Mouse (Mus musculus) ES-E14 (cell line): ENCODE data around the gene Ina. TPM values are rescaled to one million over a fixed set of nuclear protein-coding genes. Genes with fewer than 3 reads are reported as not detected.

ENCODE experiments used
- DNase-seq: peaks from one replicate; pipeline ENCODE4 v3.0.0-alpha.2; 2013; ENCODE audit warnings: low read depth, low spot score
- H3K27ac ChIP-seq: 2 replicates; pipeline ENCODE4 v1.5.1; 2012; ENCODE audit warnings: low read depth, mild to moderate bottlenecking, low read length, moderate library complexity, mixed read lengths; ENCODE audit not compliant: poor library complexity, insufficient read depth, severe bottlenecking
- H3K36me3 ChIP-seq: 2 replicates; pipeline ENCODE4 v1.6.1; 2012; ENCODE audit warnings: mild to moderate bottlenecking, low read length, moderate library complexity, mixed read lengths; ENCODE audit not compliant: control insufficient read depth, poor library complexity, insufficient read depth, severe bottlenecking
- H3K4me1 ChIP-seq, 2 experiments: fragments of 150-350 bp in 1 of 2; sonication (generic) in 1 of 2; 2 replicates each; pipeline ENCODE4 v1.6.1; 2012; ENCODE audit warnings: low read length in 2 of 2, mild to moderate bottlenecking in 1 of 2, mixed read lengths in 1 of 2; ENCODE audit not compliant: control insufficient read depth in 2 of 2, insufficient read depth in 2 of 2, poor library complexity in 1 of 2
- H3K4me3 ChIP-seq, 2 experiments: fragments of 150-350 bp in 1 of 2; sonication (generic) in 1 of 2; 2 replicates each; pipeline ENCODE4 v1.5.1; 2012; ENCODE audit warnings: low read length in 2 of 2, low read depth in 1 of 2, mild to moderate bottlenecking in 1 of 2, mixed read lengths in 1 of 2; ENCODE audit not compliant: insufficient read depth in 1 of 2, poor library complexity in 1 of 2, severe bottlenecking in 1 of 2
- H3K9ac ChIP-seq: 2 replicates; pipeline ENCODE4 v1.6.1; 2012; ENCODE audit warnings: low read depth, mild to moderate bottlenecking, low read length, mixed read lengths; ENCODE audit not compliant: poor library complexity, insufficient read depth, severe bottlenecking
- H3K9me3 ChIP-seq: fragments of 150-350 bp; sonication (generic); 2 replicates; pipeline ENCODE4 v1.6.1; 2012; ENCODE audit warnings: low read depth, mild to moderate bottlenecking, low read length; ENCODE audit not compliant: control insufficient read depth, insufficient read depth
- CHD2 ChIP-seq: IDR thresholded peaks from 2 replicates; pipeline ENCODE4 v1.6.1; 2014; ENCODE audit warnings: mild to moderate bottlenecking, low read depth, low read length, inconsistent platforms
- HCFC1 ChIP-seq: IDR thresholded peaks from 2 replicates; pipeline ENCODE4 v1.6.1; 2012; ENCODE audit warnings: low read length, inconsistent platforms, borderline replicate concordance; ENCODE audit not compliant: insufficient read depth
- MAFK ChIP-seq: IDR thresholded peaks from 2 replicates; pipeline ENCODE4 v1.6.1; 2014; ENCODE audit warnings: mild to moderate bottlenecking, low read depth, low read length, inconsistent platforms; ENCODE audit not compliant: insufficient read depth
- ZC3H11A ChIP-seq: IDR thresholded peaks from 2 replicates; pipeline ENCODE4 v1.6.1; 2012; ENCODE audit warnings: low read depth, mild to moderate bottlenecking, inconsistent platforms, low read length, borderline replicate concordance
- ZNF384 ChIP-seq: IDR thresholded peaks from 2 replicates; pipeline ENCODE4 v1.6.1; 2012; ENCODE audit warnings: low read depth, low read length, inconsistent platforms
- in situ Hi-C, 2 experiments: fragments of 600-800 bp; cut with MboI; formaldehyde crosslinking; loops; one replicate each; pipeline ENCODE4 v1.15.1; 2025; ENCODE audit warnings: low sequenced_read_pairs in 2 of 2, inconsistent platforms in 1 of 2; ENCODE audit not compliant: unreplicated experiment in 2 of 2
- total RNA-seq: library from RNA; depleted of rRNA; stranded (reverse); fragments of 300-350 nt; gene quantifications from 2 replicates; pipeline ENCODE4 v1.2.3, GENCODE M21; 2012

Ina gene
- total RNA-seq, 1 experiment: 9.8 TPM

- Histone ChIP-seq H3K9ac (peak overlapping the region; percentile 2; the same call in 1 of the 2 replicates), H3K4me3 (peak overlapping the region in 1 of 2 experiments; percentile 11; a peak in 2 of 4 replicates), H3K27ac (peak overlapping the region; percentile 16), H3K4me1 (peaks cover 8 to 25% of the 10 kb centered on the region in 2 experiments; a peak in 3 of 4 replicates), H3K9me3 (no peaks in the 10 kb centered on the region), H3K36me3 (no peaks in the 10 kb centered on the region)
- TF ChIP-seq MAFK: no peak
- TF ChIP-seq ZC3H11A: no peak
- no peak for TF ChIP-seq ZNF384
- TF ChIP-seq CHD2: no peak
- no peak for TF ChIP-seq HCFC1
- DNase-seq: no peak
- in situ Hi-C loops: loop anchor here in 1 of 2 experiments (10.0 kb wide), 1 partner anchor 219 kb away; the partner anchor contains the start of gene Cnnm2
Observed at GRCm38 (mm10) chr19:46983352-46983965, 31.0 kb upstream of the Ina start.

- Histone ChIP-seq H3K36me3 (no peaks in the 10 kb centered on the region), H3K4me1 (peaks cover 11 to 30% of the 10 kb centered on the region in 2 experiments; a peak in 3 of 4 replicates), H3K27ac (0 out of 2 replicates have a peak overlapping the region, but pooled peaks have one; percentile 16), H3K4me3 (peak overlapping the region in 1 of 2 experiments; percentile 11; a peak in 1 of 4 replicates), H3K9me3 (no peaks in the 10 kb centered on the region), H3K9ac (peak overlapping the region; percentile 3; the same call in 1 of the 2 replicates)
- no peak for DNase-seq
- in situ Hi-C loops: loop anchor here in 1 of 2 experiments (10.0 kb wide), 1 partner anchor 219 kb away; the partner anchor contains the start of gene Cnnm2
- TF ChIP-seq ZNF384 (no peak), ZC3H11A (no peak)
Observed at GRCm38 (mm10) chr19:46983966-46984380, 30.5 kb upstream of the Ina start.

GRCm38 (mm10) chr19:46984726-46985622 is 29.5 kb upstream of the Ina start:
- in situ Hi-C loops: loop anchor here in 1 of 2 experiments (10.0 kb wide), 1 partner anchor 220 kb away; the partner anchor contains the start of gene Cnnm2
- DNase-seq: no peak
- no peak overlapping the region; the same call in 1 of the 2 replicates for H3K27ac ChIP-seq
- peaks cover 11 to 33% of the 10 kb centered on the region in 2 experiments; a peak in 3 of 4 replicates for H3K4me1 ChIP-seq
- H3K4me3 ChIP-seq: peak overlapping the region in 1 of 2 experiments; percentile 11; a peak in 1 of 4 replicates
- TF ChIP-seq HCFC1: no peak
- TF ChIP-seq ZC3H11A: no peak
- no peak for TF ChIP-seq CHD2
- no peak for TF ChIP-seq ZNF384
- TF ChIP-seq MAFK: no peak
- H3K9me3 ChIP-seq: no peaks in the 10 kb centered on the region
- no peaks in the 10 kb centered on the region for H3K36me3 ChIP-seq
- H3K9ac ChIP-seq: peak overlapping the region; percentile 7; the same call in 1 of the 2 replicates

- DNase-seq: no peak
- H3K36me3 ChIP-seq: no peaks in the 10 kb centered on the region
- H3K4me1 ChIP-seq: peaks cover 11 to 28% of the 10 kb centered on the region in 2 experiments; a peak in 3 of 4 replicates
- H3K9ac ChIP-seq: no peak overlapping the region
- no peaks in the 10 kb centered on the region for H3K9me3 ChIP-seq
- in situ Hi-C loops: loop anchor here in 1 of 2 experiments (10.0 kb wide), 1 partner anchor 223 kb away; the partner anchor contains the start of gene Cnnm2
- H3K27ac ChIP-seq: no peak overlapping the region
- no peak for TF ChIP-seq ZC3H11A
- no peak for TF ChIP-seq ZNF384
- TF ChIP-seq HCFC1: no peak
- no peak overlapping the region for H3K4me3 ChIP-seq
Observed at GRCm38 (mm10) chr19:46987646-46988045, 26.9 kb upstream of the Ina start.
